Mouse (Mus musculus) ES-E14 (cell line): ENCODE results near the gene Lrrc15. TPM values are rescaled to one million over a fixed set of nuclear protein-coding genes. Genes with fewer than 3 reads are reported as not detected.
A peak's percentile ranks its signal among the peaks of the same experiment; 100 is the strongest.

Experiments used
- DNase-seq: peaks from one replicate; pipeline ENCODE4 v3.0.0-alpha.2; 2013; ENCODE audit warnings: low read depth, low spot score
- H3K27ac ChIP-seq: 2 replicates; pipeline ENCODE4 v1.5.1; 2012; ENCODE audit warnings: low read depth, mild to moderate bottlenecking, low read length, moderate library complexity, mixed read lengths; ENCODE audit not compliant: poor library complexity, insufficient read depth, severe bottlenecking
- H3K36me3 ChIP-seq: 2 replicates; pipeline ENCODE4 v1.6.1; 2012; ENCODE audit warnings: mild to moderate bottlenecking, low read length, moderate library complexity, mixed read lengths; ENCODE audit not compliant: control insufficient read depth, poor library complexity, insufficient read depth, severe bottlenecking
- H3K4me1 ChIP-seq, 2 experiments: fragments of 150-350 bp in 1 of 2; sonication (generic) in 1 of 2; 2 replicates each; pipeline ENCODE4 v1.6.1; 2012; ENCODE audit warnings: low read length in 2 of 2, mild to moderate bottlenecking in 1 of 2, mixed read lengths in 1 of 2; ENCODE audit not compliant: control insufficient read depth in 2 of 2, insufficient read depth in 2 of 2, poor library complexity in 1 of 2
- H3K4me3 ChIP-seq, 2 experiments: fragments of 150-350 bp in 1 of 2; sonication (generic) in 1 of 2; 2 replicates each; pipeline ENCODE4 v1.5.1; 2012; ENCODE audit warnings: low read length in 2 of 2, low read depth in 1 of 2, mild to moderate bottlenecking in 1 of 2, mixed read lengths in 1 of 2; ENCODE audit not compliant: insufficient read depth in 1 of 2, poor library complexity in 1 of 2, severe bottlenecking in 1 of 2
- H3K9ac ChIP-seq: 2 replicates; pipeline ENCODE4 v1.6.1; 2012; ENCODE audit warnings: low read depth, mild to moderate bottlenecking, low read length, mixed read lengths; ENCODE audit not compliant: poor library complexity, insufficient read depth, severe bottlenecking
- H3K9me3 ChIP-seq: fragments of 150-350 bp; sonication (generic); 2 replicates; pipeline ENCODE4 v1.6.1; 2012; ENCODE audit warnings: low read depth, mild to moderate bottlenecking, low read length; ENCODE audit not compliant: control insufficient read depth, insufficient read depth
- CHD2 ChIP-seq: IDR thresholded peaks from 2 replicates; pipeline ENCODE4 v1.6.1; 2014; ENCODE audit warnings: mild to moderate bottlenecking, low read depth, low read length, inconsistent platforms
- HCFC1 ChIP-seq: IDR thresholded peaks from 2 replicates; pipeline ENCODE4 v1.6.1; 2012; ENCODE audit warnings: low read length, inconsistent platforms, borderline replicate concordance; ENCODE audit not compliant: insufficient read depth
- MAFK ChIP-seq: IDR thresholded peaks from 2 replicates; pipeline ENCODE4 v1.6.1; 2014; ENCODE audit warnings: mild to moderate bottlenecking, low read depth, low read length, inconsistent platforms; ENCODE audit not compliant: insufficient read depth
- ZC3H11A ChIP-seq: IDR thresholded peaks from 2 replicates; pipeline ENCODE4 v1.6.1; 2012; ENCODE audit warnings: low read depth, mild to moderate bottlenecking, inconsistent platforms, low read length, borderline replicate concordance
- ZNF384 ChIP-seq: IDR thresholded peaks from 2 replicates; pipeline ENCODE4 v1.6.1; 2012; ENCODE audit warnings: low read depth, low read length, inconsistent platforms
- in situ Hi-C, 2 experiments: fragments of 600-800 bp; cut with MboI; formaldehyde crosslinking; loops; one replicate each; pipeline ENCODE4 v1.15.1; 2025; ENCODE audit warnings: low sequenced_read_pairs in 2 of 2, inconsistent platforms in 1 of 2; ENCODE audit not compliant: unreplicated experiment in 2 of 2
- total RNA-seq: library from RNA; depleted of rRNA; stranded (reverse); fragments of 300-350 nt; gene quantifications from 2 replicates; pipeline ENCODE4 v1.2.3, GENCODE M21; 2012

Gene Lrrc15
- total RNA-seq, 1 experiment = 1.8 TPM

GRCm38 (mm10) chr16:30238791-30239190 is 44.3 kb downstream of the Lrrc15 start:
- in situ Hi-C loops = no loop called here
- TF ChIP-seq ZC3H11A (no peak), ZNF384 (no peak), MAFK (no peak), HCFC1 (no peak), CHD2 (no peak)
- H3K4me1 ChIP-seq = peaks cover under 1 to 12% of the 10 kb centered on the region in 2 experiments; a peak in 1 of 4 replicates

GRCm38 (mm10) chr16:30236091-30236699 is 46.9 kb downstream of the Lrrc15 start:
- peak; percentile 59 for DNase-seq
- no peak overlapping the region for H3K27ac ChIP-seq
- no peaks in the 10 kb centered on the region for H3K9me3 ChIP-seq
- H3K4me1 ChIP-seq = peaks cover 5 to 21% of the 10 kb centered on the region in 2 experiments; a peak in 3 of 4 replicates
- in situ Hi-C loops = no loop called here
- no peaks in the 10 kb centered on the region for H3K36me3 ChIP-seq
- TF ChIP-seq ZC3H11A (peak; percentile 97), CHD2 (no peak), HCFC1 (no peak)
- peak overlapping the region; percentile 53 to 59 for H3K4me3 ChIP-seq
- peak overlapping the region; percentile 37; the same call in 1 of the 2 replicates for H3K9ac ChIP-seq

More at GRCm38 (mm10) chr16:30238791-30239190, 44.3 kb downstream of the Lrrc15 start:
- no peak overlapping the region for H3K27ac ChIP-seq
- H3K9ac ChIP-seq = no peak overlapping the region
- no peak for DNase-seq
- H3K9me3 ChIP-seq = no peaks in the 10 kb centered on the region
- H3K4me3 ChIP-seq = no peak overlapping the region
- H3K36me3 ChIP-seq = no peaks in the 10 kb centered on the region

GRCm38 (mm10) chr16:30235577-30235976 is 47.5 kb downstream of the Lrrc15 start:
- no peak overlapping the region for H3K9ac ChIP-seq
- no peaks in the 10 kb centered on the region for H3K9me3 ChIP-seq
- H3K4me3 ChIP-seq = no peak overlapping the region
- peaks cover 5 to 21% of the 10 kb centered on the region in 2 experiments; a peak in 3 of 4 replicates for H3K4me1 ChIP-seq
- H3K27ac ChIP-seq = no peak overlapping the region
- TF ChIP-seq ZNF384 (no peak), CHD2 (no peak), ZC3H11A (no peak), MAFK (no peak)
- no peak for DNase-seq
- in situ Hi-C loops = no loop called here
- H3K36me3 ChIP-seq = no peaks in the 10 kb centered on the region

GRCm38 (mm10) chr16:30234636-30235546 is 48.2 kb downstream of the Lrrc15 start:
- no peaks in the 10 kb centered on the region for H3K36me3 ChIP-seq
- no peaks in the 10 kb centered on the region for H3K9me3 ChIP-seq
- in situ Hi-C loops = no loop called here
- no peak overlapping the region for H3K9ac ChIP-seq
- no peak for DNase-seq
- H3K4me3 ChIP-seq = no peak overlapping the region
- no peak for TF ChIP-seq CHD2
- no peak for TF ChIP-seq ZNF384
- no peak for TF ChIP-seq MAFK
- no peak for TF ChIP-seq ZC3H11A
- no peak for TF ChIP-seq HCFC1
- no peak overlapping the region for H3K27ac ChIP-seq
- H3K4me1 ChIP-seq = peaks cover 5 to 21% of the 10 kb centered on the region in 2 experiments; a peak in 3 of 4 replicates
